Mouse (Mus musculus): ENCODE measurements around the gene Isoc2a. TPM values are rescaled to one million over a fixed set of nuclear protein-coding genes. Genes with fewer than 3 reads are reported as not detected.
"Not testable (repeated sequence)": the region's sequence is repeated elsewhere in the genome, so short reads cannot be mapped to it uniquely, and the experiment has no call there.

The Isoc2a gene
- total and polyA plus RNA-seq, 3 experiments = 29.3 to 55.5 (median 48.9) TPM

DNA sequence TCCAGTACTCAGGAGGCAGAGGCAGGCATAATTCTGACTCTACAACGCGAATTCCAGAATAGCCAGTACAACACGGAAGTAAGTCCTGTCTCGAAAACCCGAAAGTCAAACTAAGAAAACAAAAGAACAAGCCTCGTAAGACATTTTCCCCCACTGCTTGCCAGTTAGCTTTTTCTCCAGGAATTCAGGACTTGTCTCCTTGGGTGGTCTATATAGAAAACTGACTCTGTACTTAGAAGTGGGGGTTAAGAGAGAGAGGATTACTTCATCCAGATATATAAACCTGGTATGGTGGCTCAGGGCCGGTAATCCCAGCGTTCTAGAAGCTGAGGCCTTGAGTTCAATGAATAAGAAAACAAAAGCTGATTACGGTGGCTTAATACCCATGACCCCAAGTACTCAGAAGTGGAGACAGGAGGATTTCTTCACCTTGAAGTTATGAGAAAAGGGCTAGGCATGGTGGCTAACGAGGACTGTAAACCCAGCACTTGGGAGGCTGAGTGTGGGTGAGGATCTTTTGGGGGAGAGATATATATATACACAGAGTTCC is 10.2 kb upstream of the Isoc2a start:
- 32% methylated on average over 10 of the region's 10 CpGs for WGBS
- DNase-seq = no peak
- TF ChIP-seq CTCF (IDR thresholded peaks at IDR 0.05) = no peak
- Histone ChIP-seq H3K27me3 (ENCODE audit: control insufficient read depth, insufficient read depth, low read length) (no peaks in the 10 kb centered on the region), H3K4me3 (peak overlapping the region; percentile 75), H3K4me1 (ENCODE audit: control insufficient read depth, insufficient read depth, low read length) (peaks cover 10% of the 10 kb centered on the region), H3K79me2 (replicated peaks; ENCODE audit: control insufficient read depth, insufficient read depth, low read length) (no peaks in the 10 kb centered on the region), H3K9ac (ENCODE audit: low read depth, low read length) (peak overlapping the region; percentile 74), H3K27ac (peak overlapping the region; percentile 97), H3K36me3 (ENCODE audit: control insufficient read depth, insufficient read depth, low read length) (no peaks in the 10 kb centered on the region)
- intact Hi-C loops (cut with DNase I) = loop anchor here (5.0 kb wide), 3 partner anchors 51 to 186 kb away; partner anchors contain the start of genes Ube2s, Zfp580 and Zfp628

DNA sequence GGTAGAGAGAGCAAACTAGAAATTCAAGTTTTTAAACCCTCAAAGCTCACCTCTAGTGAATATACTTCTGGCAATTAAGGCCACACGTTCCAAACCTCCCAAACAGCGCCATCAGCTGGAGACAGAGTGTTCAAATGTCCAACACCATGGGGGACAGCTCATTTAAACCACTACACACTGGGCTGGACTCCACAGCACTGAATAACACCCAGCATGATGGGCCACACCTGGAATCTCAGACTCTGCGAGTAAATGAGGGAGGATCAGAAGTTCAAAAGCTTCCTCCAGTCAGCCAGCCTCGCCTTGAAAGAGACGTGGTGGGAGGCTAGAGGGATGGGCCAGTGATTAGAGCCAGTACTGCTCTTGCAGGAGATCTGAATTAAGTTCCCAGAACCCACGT is 6.8 kb upstream of the Isoc2a start, which contains the start of gene Isoc2b:
Gene Isoc2b (minus strand): TSS at position 126 of the 400 bp plus-strand sequence.
- 53% methylated on average over 6 of the region's 6 CpGs for WGBS
- no peak within 1 kb of the TSS for H3K27ac ChIP-seq
- H3K79me2 ChIP-seq (replicated peaks; ENCODE audit: control insufficient read depth, insufficient read depth, low read length) = no peaks in the 10 kb centered on the region
- no peaks in the 10 kb centered on the region for H3K27me3 ChIP-seq (ENCODE audit: control insufficient read depth, insufficient read depth, low read length)
- H3K4me1 ChIP-seq (ENCODE audit: control insufficient read depth, insufficient read depth, low read length) = peaks cover 1% of the 10 kb centered on the region; the same call in 1 of the 2 replicates
- TF ChIP-seq CTCF (IDR thresholded peaks at IDR 0.05) (no peak), POLR2A (IDR thresholded peaks at IDR 0.05; ENCODE audit: insufficient read depth, low read depth, low read length) (no peak), EP300 (IDR thresholded peaks at IDR 0.05; ENCODE audit: insufficient read depth, low read depth, low read length) (no peak)
- no peak within 1 kb of the TSS for H3K4me3 ChIP-seq
- H3K9ac ChIP-seq (ENCODE audit: low read depth, low read length) = no peak within 1 kb of the TSS
- intact Hi-C loops (cut with DNase I) = no loop called here
- no peak for DNase-seq
- no peaks in the 10 kb centered on the region for H3K36me3 ChIP-seq (ENCODE audit: control insufficient read depth, insufficient read depth, low read length)

DNA sequence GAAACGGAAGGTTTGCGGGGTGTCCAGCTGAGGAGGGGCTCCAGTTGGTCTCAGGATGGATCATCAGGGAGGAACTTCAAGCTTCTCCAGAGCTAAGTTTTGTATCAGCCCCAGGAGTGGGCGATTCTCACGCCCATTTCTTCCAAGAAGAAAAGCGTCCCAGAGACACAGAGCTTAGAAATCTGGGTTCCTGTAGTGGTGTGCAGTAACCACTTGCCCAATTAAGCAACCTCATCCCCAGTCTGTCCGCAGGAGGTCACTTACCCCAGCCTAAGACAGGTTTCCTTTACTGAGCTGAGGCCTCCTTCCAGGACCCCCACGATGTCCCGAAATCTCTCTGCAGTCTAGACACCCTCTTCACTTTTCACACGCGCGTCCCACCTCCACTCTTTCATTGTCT is 273 bp downstream of the Isoc2a start:
- DNase-seq = no peak
- H3K4me1 ChIP-seq (ENCODE audit: control insufficient read depth, insufficient read depth, low read length) = peaks cover 1% of the 10 kb centered on the region; the same call in 1 of the 2 replicates
- H3K79me2 ChIP-seq (replicated peaks; ENCODE audit: control insufficient read depth, insufficient read depth, low read length) = no peaks in the 10 kb centered on the region
- H3K9ac ChIP-seq (ENCODE audit: low read depth, low read length) = peak overlapping the region; percentile 65
- H3K4me3 ChIP-seq = peak overlapping the region; percentile 79
- H3K27ac ChIP-seq = peak overlapping the region; percentile 91
- intact Hi-C loops (cut with DNase I) = loop anchor here (2.0 to 5.0 kb wide), 2 partner anchors 62 to 140 kb away; no protein-coding TSS in a partner anchor
- H3K36me3 ChIP-seq (ENCODE audit: control insufficient read depth, insufficient read depth, low read length) = no peaks in the 10 kb centered on the region
- H3K27me3 ChIP-seq (ENCODE audit: control insufficient read depth, insufficient read depth, low read length) = no peaks in the 10 kb centered on the region
- WGBS = 5% methylated on average over 11 of the region's 11 CpGs
- TF ChIP-seq POLR2A (IDR thresholded peaks at IDR 0.05; ENCODE audit: insufficient read depth, low read depth, low read length) (no peak), EP300 (IDR thresholded peaks at IDR 0.05; ENCODE audit: insufficient read depth, low read depth, low read length) (no peak), CTCF (IDR thresholded peaks at IDR 0.05) (no peak)

DNA sequence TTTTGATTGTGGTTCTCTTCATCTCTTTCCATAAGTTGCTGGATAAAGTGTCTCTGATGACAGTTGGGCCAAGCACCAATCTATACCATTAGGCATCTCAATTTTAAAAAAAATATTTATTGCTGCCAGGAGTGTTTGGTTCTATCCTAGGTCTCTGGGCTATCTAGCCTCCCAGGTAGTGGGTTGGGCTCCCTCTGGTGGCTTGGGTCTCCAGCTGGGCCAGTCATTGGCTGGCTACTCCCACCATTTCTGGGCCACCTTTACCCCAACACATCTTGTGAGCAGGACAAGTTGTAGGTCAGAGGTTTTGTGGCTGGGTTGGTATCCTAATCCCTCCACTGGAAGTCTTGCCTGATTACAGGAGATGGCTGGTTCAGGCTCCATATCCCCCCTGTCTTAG is 1.2 kb downstream of the Isoc2a start:
- no peaks in the 10 kb centered on the region for H3K36me3 ChIP-seq (ENCODE audit: control insufficient read depth, insufficient read depth, low read length)
- H3K79me2 ChIP-seq (replicated peaks; ENCODE audit: control insufficient read depth, insufficient read depth, low read length) = no peaks in the 10 kb centered on the region
- H3K27ac ChIP-seq = no peak overlapping the region
- H3K4me3 ChIP-seq = no peak overlapping the region; the same call in 1 of the 2 replicates
- peaks cover 1% of the 10 kb centered on the region; the same call in 1 of the 2 replicates for H3K4me1 ChIP-seq (ENCODE audit: control insufficient read depth, insufficient read depth, low read length)
- H3K9ac ChIP-seq (ENCODE audit: low read depth, low read length) = no peak overlapping the region
- intact Hi-C loops (cut with DNase I) = loop anchor here (5.0 kb wide), 1 partner anchor 141 kb away; no protein-coding TSS in a partner anchor
- no peaks in the 10 kb centered on the region for H3K27me3 ChIP-seq (ENCODE audit: control insufficient read depth, insufficient read depth, low read length)
- no peak for TF ChIP-seq POLR2A (IDR thresholded peaks at IDR 0.05; ENCODE audit: insufficient read depth, low read depth, low read length)
- peak; percentile 58 for TF ChIP-seq CTCF (IDR thresholded peaks at IDR 0.05)
- no peak for TF ChIP-seq EP300 (IDR thresholded peaks at IDR 0.05; ENCODE audit: insufficient read depth, low read depth, low read length)
- DNase-seq = no peak

DNA sequence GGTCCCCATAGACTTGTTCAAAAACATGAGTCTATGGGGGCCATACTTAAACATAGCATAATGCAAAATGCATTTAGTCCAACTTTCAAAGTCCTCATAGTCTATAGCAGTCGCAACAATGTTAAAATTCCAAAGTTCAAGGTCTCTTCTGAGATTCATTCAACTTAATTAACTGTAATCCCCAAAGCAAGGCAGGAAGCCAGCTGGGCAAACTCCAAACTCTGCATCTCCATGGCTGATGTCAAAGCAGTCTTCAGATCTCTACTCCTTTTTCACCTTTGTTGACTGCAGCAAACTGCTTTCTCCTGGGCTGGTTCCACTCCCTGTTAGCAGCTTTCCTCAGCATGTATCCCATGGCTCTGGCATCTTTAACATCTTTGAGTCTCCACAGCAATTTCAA is 2.1 kb downstream of the Isoc2a start:
- intact Hi-C loops (cut with DNase I) = loop anchor here (5.0 kb wide), 1 partner anchor 142 kb away; no protein-coding TSS in a partner anchor
- 86% methylated on average over 1 of the region's 1 CpGs for WGBS
- not testable (repeated sequence) for H3K36me3 ChIP-seq (ENCODE audit: control insufficient read depth, insufficient read depth, low read length); DNase-seq; H3K9ac ChIP-seq (ENCODE audit: low read depth, low read length); H3K4me3 ChIP-seq; H3K4me1 ChIP-seq (ENCODE audit: control insufficient read depth, insufficient read depth, low read length); H3K79me2 ChIP-seq (replicated peaks; ENCODE audit: control insufficient read depth, insufficient read depth, low read length); H3K27ac ChIP-seq; H3K27me3 ChIP-seq (ENCODE audit: control insufficient read depth, insufficient read depth, low read length)

DNA sequence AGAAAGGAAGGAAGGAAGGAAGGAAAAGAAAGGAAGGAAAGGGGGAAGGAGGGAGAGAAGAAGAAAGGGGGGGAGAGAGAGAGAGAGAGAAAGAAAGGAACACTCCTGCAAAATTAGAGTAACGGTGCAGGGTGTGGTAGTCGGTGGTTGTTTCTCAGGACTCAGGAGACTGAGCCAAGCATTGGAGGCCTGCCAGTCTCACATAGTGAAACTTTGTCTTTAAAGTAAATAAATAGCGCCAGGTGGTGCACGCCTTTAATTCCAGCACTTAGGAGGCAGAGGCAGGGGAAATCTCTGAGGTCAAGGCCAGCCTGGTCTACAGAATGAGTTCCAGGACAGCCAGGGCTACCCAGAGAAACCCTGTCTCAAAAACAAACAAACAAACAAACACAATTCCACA is 9.7 kb downstream of the Isoc2a start:
- Histone ChIP-seq H3K4me1 (ENCODE audit: control insufficient read depth, insufficient read depth, low read length) (no peaks in the 10 kb centered on the region; the same call in 1 of the 2 replicates), H3K27me3 (ENCODE audit: control insufficient read depth, insufficient read depth, low read length) (no peaks in the 10 kb centered on the region), H3K4me3 (no peak overlapping the region), H3K9ac (ENCODE audit: low read depth, low read length) (no peak overlapping the region), H3K27ac (no peak overlapping the region), H3K36me3 (ENCODE audit: control insufficient read depth, insufficient read depth, low read length) (no peaks in the 10 kb centered on the region), H3K79me2 (replicated peaks; ENCODE audit: control insufficient read depth, insufficient read depth, low read length) (no peaks in the 10 kb centered on the region)
- intact Hi-C loops (cut with DNase I) = no loop called here
- peak in 1 of 2 experiments; percentile 26 for DNase-seq
- TF ChIP-seq POLR2A (IDR thresholded peaks at IDR 0.05; ENCODE audit: insufficient read depth, low read depth, low read length) (no peak), CTCF (IDR thresholded peaks at IDR 0.05) (no peak), EP300 (IDR thresholded peaks at IDR 0.05; ENCODE audit: insufficient read depth, low read depth, low read length) (no peak)
- WGBS = 23% methylated on average over 4 of the region's 4 CpGs
